Mouse (Mus musculus) heart, embryonic 16.5 days (tissue): ENCODE results near the gene Arnt2. TPM values are rescaled to one million over a fixed set of nuclear protein-coding genes. Genes with fewer than 3 reads are reported as not detected.

Experiments
- ATAC-seq: fragments of 200-750 bp; cut with Nextera tagmentation; replicated peaks from 2 replicates; pipeline ENCODE4 v1.8.0; 2017; ENCODE audit warnings: moderate number of reproducible peaks; ENCODE audit not compliant: insufficient read depth, low FRiP score; ENCODE audit errors: extremely low read depth
- H3K27ac ChIP-seq: fragments of 300-500 bp; sonication (generic); 2 replicates; pipeline ENCODE4 v1.5.1; 2014; ENCODE audit warnings: mild to moderate bottlenecking, low read length, control low read depth, moderate library complexity
- H3K27me3 ChIP-seq: fragments of 300-500 bp; sonication (generic); 2 replicates; pipeline ENCODE4 v1.6.1; 2014; ENCODE audit warnings: low read length, mixed read lengths; ENCODE audit not compliant: control insufficient read depth, insufficient read depth
- H3K36me3 ChIP-seq: fragments of 300-500 bp; sonication (generic); 2 replicates; pipeline ENCODE4 v1.6.1; 2014; ENCODE audit not compliant: control insufficient read depth, insufficient read depth
- H3K4me1 ChIP-seq: fragments of 300-500 bp; sonication (generic); 2 replicates; pipeline ENCODE4 v1.6.1; 2014; ENCODE audit warnings: low read length, mixed read lengths; ENCODE audit not compliant: control insufficient read depth, insufficient read depth
- H3K4me2 ChIP-seq: fragments of 300-500 bp; sonication (generic); 2 replicates; pipeline ENCODE4 v1.6.1; 2014; ENCODE audit warnings: low read depth, mild to moderate bottlenecking, control low read depth, low read length
- H3K4me3 ChIP-seq: fragments of 300-500 bp; sonication (generic); 2 replicates; pipeline ENCODE4 v1.5.1; 2014; ENCODE audit warnings: mild to moderate bottlenecking, control low read depth, low read length
- H3K9ac ChIP-seq: fragments of 300-500 bp; sonication (generic); 2 replicates; pipeline ENCODE4 v1.6.1; 2014; ENCODE audit warnings: low read length, control low read depth
- H3K9me3 ChIP-seq: fragments of 300-500 bp; sonication (generic); replicated peaks from 2 replicates; pipeline ENCODE4 v1.6.1; 2016; ENCODE audit warnings: low read length; ENCODE audit not compliant: control insufficient read depth
- WGBS: fragments of 180-500 bp; shearing (Covaris S2); extraction: QIAGEN DNeasy Blood & Tissue Kit; methylation state at CpG from one replicate; pipeline ENCODE4 v1.1.7; 2014; 5-methylcytosine and 5-hydroxymethylcytosine counted together
- polyA plus RNA-seq: library from polyadenylated mRNA; unstranded; fragments of >200 nt; fragmentation: Nextera tagmentation; extraction: Ambion mirVana; gene quantifications from 2 replicates; pipeline ENCODE4 v1.2.1, GENCODE M21; 2015

The Arnt2 gene
- polyA plus RNA-seq, 1 experiment from 2014 or later = 1.2 TPM

- H3K4me3 ChIP-seq = no peak overlapping the region
- H3K27me3 ChIP-seq = no peaks in the 10 kb centered on the region
- H3K27ac ChIP-seq = no peak overlapping the region
- no peaks in the 10 kb centered on the region for H3K9me3 ChIP-seq
- 85% methylated on average over 6 of the region's 6 CpGs for WGBS
- no peaks in the 10 kb centered on the region for H3K36me3 ChIP-seq
- no peak overlapping the region for H3K9ac ChIP-seq
- H3K4me1 ChIP-seq = 0 out of 2 replicates have a peak, but pooled peaks cover 2% of the 10 kb centered on the region
- ATAC-seq = no peak
- H3K4me2 ChIP-seq = no peak overlapping the region
Observed at GRCm38 (mm10) chr7:84197208-84197860, 212.6 kb downstream of the Arnt2 start.

Other genes with a start within 250 kb of the Arnt2 start
- 0.13 and 0.47 TPM in 2 replicates for gene Gm2115, start 118.8 kb upstream of the Arnt2 start, polyA plus RNA-seq
- 4.4 and 4.6 TPM in 2 replicates for gene Fah, start 196.5 kb upstream of the Arnt2 start, polyA plus RNA-seq